Mouse (Mus musculus) layer of hippocampus, adult 2 months (tissue): Measurements from ENCODE around the gene Ulk3. TPM values are rescaled to one million over a fixed set of nuclear protein-coding genes. Genes with fewer than 3 reads are reported as not detected.

Source experiments
- DNase-seq, 2 experiments: peaks; one replicate each; pipeline ENCODE4 v3.0.0; 2022; ENCODE audit warnings: low spot score in 2 of 2
- H3K27ac ChIP-seq: fragments of 200-600 bp; 2 replicates; pipeline ENCODE4 v1.8.1; 2022
- H3K4me3 ChIP-seq: fragments of 200-600 bp; 2 replicates; pipeline ENCODE4 v1.8.1; 2022; ENCODE audit warnings: mild to moderate bottlenecking
- CTCF ChIP-seq: fragments of 200-600 bp; conservative IDR thresholded peaks from 2 replicates; pipeline ENCODE4 v1.8.1; 2022; ENCODE audit warnings: antibody characterized with exemption, mild to moderate bottlenecking, moderate library complexity
- total RNA-seq, 2 experiments: library from RNA; stranded (reverse); gene quantifications; 2 replicates each; pipeline ENCODE4 v1.2.3; 2021

The Ulk3 gene
- total RNA-seq, 2 experiments from 2014 or later, result 32.7 to 35.4 TPM

DNA sequence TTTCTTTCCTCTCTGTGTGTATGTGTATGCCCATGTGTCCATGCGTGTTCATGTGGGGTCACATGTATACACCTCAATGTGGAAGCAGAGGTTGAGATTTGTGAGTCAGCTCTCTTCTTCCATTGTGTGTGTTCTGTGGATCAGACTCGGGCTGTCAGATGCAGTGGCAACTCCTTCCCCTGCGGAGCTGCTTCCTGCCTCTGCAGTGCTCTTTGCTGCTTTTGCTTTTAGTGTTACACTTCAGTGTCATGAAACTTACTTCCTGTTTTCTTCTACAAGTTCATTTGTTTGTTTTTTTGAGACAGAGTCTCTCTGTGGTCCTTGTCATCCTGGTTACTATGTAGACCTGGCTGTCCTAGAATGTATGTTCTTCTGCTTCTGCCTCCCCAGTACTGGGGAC is 4.3 kb upstream of the Ulk3 start:
- Histone ChIP-seq H3K4me3 (no peak overlapping the region), H3K27ac (no peak overlapping the region)
- DNase-seq, result no peak
- TF ChIP-seq CTCF, result no peak

DNA sequence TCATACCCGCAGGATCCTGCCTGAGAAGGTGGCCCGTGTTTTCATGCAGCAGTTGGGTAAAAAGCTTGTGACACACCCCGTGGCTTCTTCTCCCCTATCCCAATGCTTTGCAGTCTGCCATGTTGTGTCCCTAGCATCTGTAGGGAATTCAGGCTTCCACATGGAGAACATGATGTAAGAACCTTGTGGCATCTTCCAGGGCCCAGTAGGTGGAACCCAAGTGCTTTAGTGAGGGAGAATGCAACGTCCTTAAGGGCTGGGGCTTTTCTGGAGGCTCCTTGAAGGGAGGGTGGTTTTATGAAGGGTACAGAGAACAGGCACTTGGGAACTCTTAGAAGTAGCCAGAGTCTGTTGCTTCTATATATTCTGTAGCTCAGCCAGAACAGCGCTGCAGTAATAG is 1.5 kb downstream of the Ulk3 start:
- Histone ChIP-seq H3K27ac (no peak overlapping the region), H3K4me3 (peak overlapping the region; percentile 85; the same call in 1 of the 2 replicates)
- TF ChIP-seq CTCF, result peak; percentile 63
- no peak for DNase-seq

GRCm38 (mm10) chr9:57593454-57594173 is 4.4 kb downstream of the Ulk3 start:
- no peak for DNase-seq
- Histone ChIP-seq H3K4me3 (no peak overlapping the region), H3K27ac (no peak overlapping the region)
- TF ChIP-seq CTCF, result no peak

GRCm38 (mm10) chr9:57594174-57594509 is 4.9 kb downstream of the Ulk3 start:
- Histone ChIP-seq H3K4me3 (no peak overlapping the region), H3K27ac (no peak overlapping the region)
- no peak for DNase-seq
- no peak for TF ChIP-seq CTCF

DNA sequence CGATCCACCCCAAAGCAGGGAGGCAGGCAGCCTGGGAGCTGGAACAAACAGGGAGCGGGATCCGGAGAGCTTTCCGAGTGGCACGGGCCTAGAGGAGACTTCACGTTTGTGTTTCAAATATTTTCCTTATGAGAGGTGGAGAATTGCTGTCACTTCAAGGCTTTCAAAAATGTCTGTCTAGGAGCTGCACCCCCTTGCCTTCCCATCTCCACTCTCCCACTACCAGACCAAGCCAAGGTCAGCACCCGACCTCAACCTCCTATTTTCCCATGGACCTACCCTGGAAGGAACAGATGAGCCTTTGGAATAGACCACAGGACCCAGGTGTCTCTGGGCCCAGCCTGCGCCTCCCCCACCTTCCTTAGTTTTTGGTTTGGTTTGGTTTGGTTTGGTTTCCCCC is 8.0 kb downstream of the Ulk3 start:
- no peak overlapping the region for H3K4me3 ChIP-seq
- no peak for TF ChIP-seq CTCF
- DNase-seq, result no peak
- no peak overlapping the region for H3K27ac ChIP-seq

DNA sequence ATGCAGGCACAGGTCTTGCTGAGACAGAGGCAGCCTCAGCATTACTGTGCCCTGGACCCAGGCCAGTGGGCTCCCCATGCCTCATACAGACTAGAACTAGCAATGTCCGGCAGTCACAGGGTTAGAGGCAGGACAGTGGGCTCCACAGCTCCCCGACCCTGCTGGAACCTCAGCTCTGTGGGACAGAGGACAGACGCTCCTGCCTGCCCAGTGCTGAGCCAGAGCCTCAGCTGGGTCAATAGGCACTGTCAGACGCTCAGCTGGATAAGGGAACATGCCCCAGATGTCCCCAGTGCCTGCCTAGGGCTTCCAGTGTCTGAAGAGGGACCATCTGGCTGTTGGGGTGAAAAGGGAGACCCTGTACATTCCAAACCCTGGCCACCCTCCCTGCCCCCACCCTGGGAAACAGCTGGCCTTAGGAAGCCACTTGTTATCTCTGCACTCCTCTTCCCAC is 8.7 kb downstream of the Ulk3 start:
- Histone ChIP-seq H3K27ac (no peak overlapping the region), H3K4me3 (no peak overlapping the region)
- no peak for TF ChIP-seq CTCF
- no peak for DNase-seq

- no peak for DNase-seq
- no peak for TF ChIP-seq CTCF
Observed at GRCm38 (mm10) chr9:57598851-57599563, 9.8 kb downstream of the Ulk3 start.

GRCm38 (mm10) chr9:57600620-57601352 is 11.5 kb downstream of the Ulk3 start:
- DNase-seq, result no peak
- peak overlapping the region; percentile 61 for H3K27ac ChIP-seq
- no peak for TF ChIP-seq CTCF
- H3K4me3 ChIP-seq, result no peak overlapping the region

More at GRCm38 (mm10) chr9:57598851-57599563, 9.8 kb downstream of the Ulk3 start:
- Histone ChIP-seq H3K4me3 (no peak overlapping the region), H3K27ac (no peak overlapping the region)

DNA sequence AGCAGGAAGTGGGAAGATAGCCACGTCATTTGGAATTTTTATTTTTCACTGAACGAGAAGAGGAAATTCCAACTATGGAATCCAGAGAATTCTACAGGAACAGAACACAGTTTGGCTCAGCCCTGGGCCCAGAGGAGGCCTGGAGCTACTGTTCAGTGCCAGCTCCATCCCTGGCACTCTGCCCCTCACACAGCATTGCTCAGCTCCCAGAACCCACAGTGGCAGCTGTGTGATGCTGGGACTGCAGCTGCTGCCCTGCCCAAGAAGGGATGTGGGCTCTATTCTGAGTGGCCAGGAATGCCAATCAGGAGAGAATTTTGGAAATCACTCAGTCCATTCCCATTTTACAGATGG is 12.1 kb downstream of the Ulk3 start:
- Histone ChIP-seq H3K27ac (peak overlapping the region; percentile 61), H3K4me3 (no peak overlapping the region)
- no peak for TF ChIP-seq CTCF
- DNase-seq, result peak; percentile 47 to 71

- no peak for DNase-seq
- Histone ChIP-seq H3K4me3 (no peak overlapping the region), H3K27ac (0 out of 2 replicates have a peak overlapping the region, but pooled peaks have one; percentile 32)
- TF ChIP-seq CTCF, result no peak
Observed at GRCm38 (mm10) chr9:57602098-57602497, 12.8 kb downstream of the Ulk3 start.

DNA sequence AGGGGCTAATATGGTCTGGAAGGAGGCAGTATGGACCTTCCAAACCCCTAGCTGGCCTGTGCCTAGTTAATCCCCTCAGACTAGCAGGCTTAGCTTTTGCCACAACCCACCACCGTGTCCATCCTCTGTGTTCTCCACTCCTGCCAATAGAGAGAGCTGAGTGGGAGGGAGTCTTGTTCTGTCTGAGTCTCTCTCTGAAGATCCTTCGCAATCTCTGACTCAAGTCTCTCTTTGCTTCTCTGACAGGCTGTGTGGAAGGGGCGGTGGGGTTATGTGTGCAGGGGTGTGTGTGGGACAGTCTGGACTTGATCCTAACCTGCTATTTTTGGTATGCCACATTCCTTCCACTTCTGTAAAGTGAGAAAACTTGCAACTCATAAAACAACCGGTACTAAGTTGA is 15.6 kb downstream of the Ulk3 start:
- Histone ChIP-seq H3K27ac (no peak overlapping the region), H3K4me3 (no peak overlapping the region)
- DNase-seq, result no peak
- no peak for TF ChIP-seq CTCF

DNA sequence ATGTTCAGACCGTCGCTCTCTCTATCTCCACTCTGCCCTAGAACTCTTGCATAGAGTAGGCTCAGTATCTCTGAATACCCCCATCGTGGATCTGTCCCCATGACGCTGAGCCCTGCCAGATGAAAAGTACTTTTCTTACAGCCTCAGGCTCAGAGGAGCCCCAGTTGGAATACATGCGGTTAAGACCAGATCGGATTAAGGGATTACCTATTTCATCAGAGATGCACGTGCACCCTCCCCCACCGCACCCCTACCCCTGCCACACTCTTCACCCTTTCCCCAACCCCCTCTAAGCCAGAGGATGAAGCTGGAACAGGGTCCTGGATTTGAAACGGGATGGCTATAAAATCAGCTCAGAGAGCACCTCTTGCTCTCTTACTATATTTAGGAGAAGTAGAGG is 16.3 kb downstream of the Ulk3 start:
- no peak overlapping the region for H3K27ac ChIP-seq
- DNase-seq, result no peak
- H3K4me3 ChIP-seq, result no peak overlapping the region
- TF ChIP-seq CTCF, result no peak

DNA sequence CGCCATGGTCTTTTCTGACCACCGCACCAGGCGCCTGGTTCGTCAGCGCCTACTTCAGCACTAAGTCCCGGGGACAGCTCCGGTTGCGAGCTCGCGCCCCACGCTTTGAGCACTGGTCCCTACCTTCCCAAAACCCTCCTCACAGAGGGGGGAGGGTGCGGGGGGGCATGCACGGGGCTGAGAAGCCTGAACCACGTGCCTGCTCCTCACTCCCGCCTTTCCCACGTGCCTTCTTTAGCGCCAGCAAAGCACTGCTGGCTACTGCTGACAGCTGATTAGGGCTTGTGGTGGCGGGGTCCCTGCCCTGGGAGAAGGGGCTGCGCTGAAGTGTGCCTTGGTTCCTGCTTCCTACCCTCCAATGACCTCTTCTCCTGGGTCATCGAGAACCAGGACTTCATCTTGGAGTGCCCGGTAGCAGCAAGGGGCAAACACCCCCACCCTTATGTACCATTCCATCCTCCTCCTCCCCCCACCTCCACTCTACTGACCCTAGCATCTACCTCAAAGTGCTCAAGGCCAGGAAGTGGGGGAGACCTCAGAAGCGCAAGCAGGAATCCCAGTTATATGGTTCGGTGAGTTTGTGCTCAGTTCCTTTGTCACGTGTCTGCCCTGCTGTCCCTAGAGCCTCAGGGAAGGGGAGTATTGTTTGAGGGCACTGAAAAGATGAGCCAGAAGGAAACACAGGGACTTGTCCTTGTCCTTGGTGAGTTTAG is 17.0 kb downstream of the Ulk3 start, which contains the start of gene Cplx3:
Gene Cplx3, minus strand, starts transcription at position 143 of the 713 bp plus-strand sequence.
- TF ChIP-seq CTCF, result no peak
- no peak within 1 kb of the TSS for H3K27ac ChIP-seq
- no peak for DNase-seq
- no peak within 1 kb of the TSS for H3K4me3 ChIP-seq
